Mouse (Mus musculus): ENCODE measurements around the gene Ccnc. TPM values are rescaled to one million over a fixed set of nuclear protein-coding genes. Genes with fewer than 3 reads are reported as not detected.

Gene Ccnc
- polyA plus RNA-seq (2012; rRNA removed): 27.7 and 28.3 TPM in 2 replicates

DNA sequence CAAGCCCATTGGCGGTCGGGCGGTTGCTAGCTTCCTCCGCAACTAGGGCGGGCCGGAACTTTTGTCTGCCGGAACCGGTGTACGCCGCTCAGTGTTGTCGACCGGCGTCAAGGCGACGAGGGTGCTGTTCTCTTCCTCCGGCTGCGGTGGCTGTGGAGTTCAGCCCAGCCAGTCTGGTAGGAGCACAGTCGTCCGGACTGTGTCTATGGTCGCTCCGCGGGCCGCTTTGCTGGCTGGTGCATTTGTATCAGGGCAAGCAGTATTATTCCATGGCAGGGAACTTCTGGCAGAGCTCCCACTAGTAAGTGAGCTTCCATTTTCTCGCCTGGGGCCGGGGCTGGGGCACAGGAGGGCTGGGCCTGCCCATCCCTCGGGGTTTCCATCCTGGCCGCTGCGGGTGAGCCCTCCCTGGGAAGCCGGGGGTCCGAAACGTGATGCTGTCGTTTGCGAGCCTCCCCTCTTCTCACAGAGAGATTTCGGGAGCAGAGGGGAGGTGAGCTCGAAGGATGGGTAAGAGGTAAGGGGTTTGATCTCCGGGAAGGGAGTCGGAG is at the start of gene Ccnc:
Gene Ccnc (plus strand): TSS at position 87 of the 551 bp plus-strand sequence.
- Histone ChIP-seq H3K4me1 (ENCODE audit: control insufficient read depth, insufficient read depth, low read length) (no peaks in the 10 kb centered on the region), H3K27ac (ENCODE audit: insufficient read depth, low read length) (peak within 1 kb of the TSS; percentile 24; the same call in 1 of the 2 replicates), H3K4me3 (replicated peaks; ENCODE audit: insufficient read depth, low read depth, low read length) (peak within 1 kb of the TSS; percentile 73), H3K27me3 (ENCODE audit: control insufficient read depth, insufficient read depth, low read length) (no peaks in the 10 kb centered on the region)
- TF ChIP-seq POLR2A (IDR thresholded peaks at IDR 0.05; ENCODE audit: borderline replicate concordance, insufficient read depth, low read length) (peak; percentile 93), CTCF (IDR thresholded peaks at IDR 0.05; ENCODE audit: borderline replicate concordance, insufficient read depth, low read depth, low read length) (no peak)
- under 1% methylated on average over 37 of the region's 37 CpGs for WGBS
- peak; percentile 93 to 95 for DNase-seq

GRCm38 (mm10) chr4:21678101-21678974 is 49.2 kb upstream of the Ccnc start:
- Histone ChIP-seq H3K4me1 (ENCODE audit: control insufficient read depth, insufficient read depth, low read length) (no peaks in the 10 kb centered on the region), H3K27ac (ENCODE audit: insufficient read depth, low read length) (no peak overlapping the region), H3K27me3 (ENCODE audit: control insufficient read depth, insufficient read depth, low read length) (peaks cover 6% of the 10 kb centered on the region; the same call in 1 of the 2 replicates), H3K4me3 (replicated peaks; ENCODE audit: insufficient read depth, low read depth, low read length) (no peak overlapping the region)
- TF ChIP-seq CTCF (IDR thresholded peaks at IDR 0.05; ENCODE audit: borderline replicate concordance, insufficient read depth, low read depth, low read length) (no peak), POLR2A (IDR thresholded peaks at IDR 0.05; ENCODE audit: borderline replicate concordance, insufficient read depth, low read length) (no peak)
- peak in 1 of 2 experiments; percentile 13 for DNase-seq
- 1% methylated on average over 84 of the region's 84 CpGs for WGBS

GRCm38 (mm10) chr4:21678975-21679623 is 48.4 kb upstream of the Ccnc start:
- TF ChIP-seq CTCF (IDR thresholded peaks at IDR 0.05; ENCODE audit: borderline replicate concordance, insufficient read depth, low read depth, low read length): no peak
- no peak for TF ChIP-seq POLR2A (IDR thresholded peaks at IDR 0.05; ENCODE audit: borderline replicate concordance, insufficient read depth, low read length)
- no peak overlapping the region for H3K27ac ChIP-seq (ENCODE audit: insufficient read depth, low read length)
- H3K4me1 ChIP-seq (ENCODE audit: control insufficient read depth, insufficient read depth, low read length): no peaks in the 10 kb centered on the region
- H3K27me3 ChIP-seq (ENCODE audit: control insufficient read depth, insufficient read depth, low read length): peaks cover 6% of the 10 kb centered on the region; the same call in 1 of the 2 replicates
- peak in 1 of 2 experiments; percentile 5 for DNase-seq
- 1% methylated on average over 47 of the region's 79 CpGs for WGBS
- no peak overlapping the region for H3K4me3 ChIP-seq (replicated peaks; ENCODE audit: insufficient read depth, low read depth, low read length)

DNA sequence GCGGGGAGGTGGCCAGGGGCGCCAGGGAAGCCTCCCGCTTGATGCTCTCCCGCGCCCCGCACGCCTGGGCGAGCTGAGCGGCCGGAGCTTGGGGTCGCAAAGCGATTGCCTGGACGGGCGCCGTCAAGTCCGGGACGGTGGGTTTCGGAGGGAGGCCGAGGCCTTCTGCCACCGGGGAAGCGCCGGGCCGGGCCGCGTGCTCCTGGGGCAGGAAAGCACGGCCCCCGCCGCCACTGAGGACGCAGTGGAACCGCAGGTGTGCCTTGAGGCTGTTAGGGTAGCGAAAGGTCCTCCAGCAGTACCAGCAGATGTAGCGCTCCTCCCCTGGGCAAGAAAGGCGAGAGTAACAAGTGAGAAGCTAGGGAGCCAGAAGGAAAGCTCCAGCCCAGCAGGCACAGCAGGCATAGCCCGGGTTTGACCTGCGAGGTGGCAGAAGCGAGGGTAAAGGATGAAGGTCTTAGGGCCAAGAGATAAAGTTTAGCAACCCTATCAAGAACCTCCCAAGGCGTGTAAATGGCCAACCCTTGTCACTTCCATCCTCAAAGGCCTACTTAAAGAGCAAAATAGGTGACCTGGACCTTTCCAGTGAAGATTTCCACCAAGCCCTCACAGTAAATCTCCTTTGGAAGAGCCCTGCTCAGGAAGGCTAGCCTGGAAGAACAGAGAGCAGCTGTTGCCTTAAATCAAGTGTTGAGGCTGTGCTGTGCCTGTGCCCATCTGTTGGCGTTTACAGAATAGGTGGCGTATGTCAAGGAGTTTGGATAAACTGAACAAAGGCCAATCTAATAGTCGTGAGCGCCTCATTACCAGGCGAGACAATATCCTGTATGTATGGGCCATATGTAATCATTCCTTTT is 47.6 kb upstream of the Ccnc start:
- Histone ChIP-seq H3K27ac (ENCODE audit: insufficient read depth, low read length) (no peak overlapping the region), H3K27me3 (ENCODE audit: control insufficient read depth, insufficient read depth, low read length) (peaks cover 4% of the 10 kb centered on the region; the same call in 1 of the 2 replicates), H3K4me3 (replicated peaks; ENCODE audit: insufficient read depth, low read depth, low read length) (no peak overlapping the region), H3K4me1 (ENCODE audit: control insufficient read depth, insufficient read depth, low read length) (no peaks in the 10 kb centered on the region)
- no peak for TF ChIP-seq POLR2A (IDR thresholded peaks at IDR 0.05; ENCODE audit: borderline replicate concordance, insufficient read depth, low read length)
- no peak for TF ChIP-seq CTCF (IDR thresholded peaks at IDR 0.05; ENCODE audit: borderline replicate concordance, insufficient read depth, low read depth, low read length)
- DNase-seq: peak in 1 of 2 experiments; percentile 5
- WGBS: 5% methylated on average over 42 of the region's 42 CpGs

- TF ChIP-seq CTCF (IDR thresholded peaks at IDR 0.05; ENCODE audit: borderline replicate concordance, insufficient read depth, low read depth, low read length): no peak
- no peak for TF ChIP-seq POLR2A (IDR thresholded peaks at IDR 0.05; ENCODE audit: borderline replicate concordance, insufficient read depth, low read length)
- H3K27me3 ChIP-seq (ENCODE audit: control insufficient read depth, insufficient read depth, low read length): peaks cover 4% of the 10 kb centered on the region; the same call in 1 of the 2 replicates
- DNase-seq: no peak
- no peak overlapping the region for H3K4me3 ChIP-seq (replicated peaks; ENCODE audit: insufficient read depth, low read depth, low read length)
- H3K4me1 ChIP-seq (ENCODE audit: control insufficient read depth, insufficient read depth, low read length): no peaks in the 10 kb centered on the region
- WGBS: 14% methylated on average over 10 of the region's 10 CpGs
- H3K27ac ChIP-seq (ENCODE audit: insufficient read depth, low read length): no peak overlapping the region
Measured at GRCm38 (mm10) chr4:21680971-21681370, 46.5 kb upstream of the Ccnc start.

- no peaks in the 10 kb centered on the region for H3K4me1 ChIP-seq (ENCODE audit: control insufficient read depth, insufficient read depth, low read length)
- no peak overlapping the region for H3K27ac ChIP-seq (ENCODE audit: insufficient read depth, low read length)
- TF ChIP-seq CTCF (IDR thresholded peaks at IDR 0.05; ENCODE audit: borderline replicate concordance, insufficient read depth, low read depth, low read length): no peak
- TF ChIP-seq POLR2A (IDR thresholded peaks at IDR 0.05; ENCODE audit: borderline replicate concordance, insufficient read depth, low read length): no peak
- peaks cover 10% of the 10 kb centered on the region; the same call in 1 of the 2 replicates for H3K27me3 ChIP-seq (ENCODE audit: control insufficient read depth, insufficient read depth, low read length)
- H3K4me3 ChIP-seq (replicated peaks; ENCODE audit: insufficient read depth, low read depth, low read length): no peak overlapping the region
- no peak for DNase-seq
- WGBS: 23% methylated on average over 10 of the region's 10 CpGs
Measured at GRCm38 (mm10) chr4:21682421-21683150, 44.9 kb upstream of the Ccnc start.
